Mouse (Mus musculus): ENCODE data around the gene Dio3.

The Dio3 gene

DNA sequence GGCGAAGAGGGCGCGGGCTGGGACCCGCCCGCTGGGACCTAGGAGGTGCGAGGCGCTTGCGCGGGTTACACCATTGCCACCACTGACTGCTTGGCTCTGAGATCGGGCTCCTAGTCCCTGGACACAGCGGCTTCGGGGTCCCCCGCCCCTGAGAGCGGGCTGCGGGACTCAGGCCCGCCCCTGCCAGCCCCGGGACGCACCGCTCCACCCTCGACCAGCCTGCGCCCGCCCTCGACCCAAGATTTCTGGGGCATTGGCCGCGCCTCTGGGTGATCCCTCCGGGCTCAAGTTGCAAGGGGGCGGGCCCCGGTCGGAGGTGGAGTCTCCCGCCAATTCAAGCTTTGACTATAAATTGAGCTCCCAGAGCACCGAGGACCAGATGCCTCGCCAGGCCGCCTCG, at the start of gene Dio3:
Gene Dio3, plus strand, starts transcription at position 216 of the 400 bp plus-strand sequence.
- no peak for DNase-seq

DNA sequence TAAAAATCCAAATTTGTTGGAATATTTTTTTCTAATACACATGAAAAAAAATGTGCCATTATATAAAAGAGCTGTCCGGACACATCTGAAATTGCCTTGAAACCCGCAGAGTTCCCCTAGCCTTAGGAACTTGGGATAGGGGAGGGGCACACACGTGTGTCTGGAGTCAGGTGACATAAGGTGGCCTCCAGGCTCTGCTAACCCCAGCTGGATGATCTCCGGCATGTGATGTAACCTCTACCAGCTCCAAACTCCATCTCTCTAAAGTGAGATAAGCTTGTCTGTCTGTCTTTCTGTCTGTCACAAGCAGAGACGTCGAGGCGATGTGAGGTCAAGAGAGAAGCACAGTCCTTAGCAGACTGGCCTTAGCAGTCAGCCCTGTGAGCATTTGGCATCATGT, 48.6 kb upstream of the Dio3 start:
- DNase-seq = no peak

DNA sequence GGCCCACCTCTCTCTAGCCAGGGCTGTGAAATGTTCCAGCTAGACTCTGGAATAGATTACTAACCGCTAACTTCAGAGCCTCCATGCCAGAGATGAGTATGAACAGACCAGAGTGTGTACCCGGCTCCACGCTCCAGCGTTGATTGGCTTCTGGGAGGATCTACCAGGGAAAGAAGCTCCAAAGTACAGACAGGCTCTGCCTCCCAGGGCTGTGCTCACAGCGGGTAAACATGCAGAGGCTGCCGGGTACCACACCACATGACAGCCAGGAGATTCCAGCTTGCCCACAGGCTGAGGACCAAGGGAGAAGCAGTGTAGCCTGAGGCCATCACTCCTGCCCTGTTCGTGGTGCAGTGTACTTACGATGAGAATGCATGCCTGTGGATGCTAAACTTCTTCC, 48.1 kb upstream of the Dio3 start:
- no peak for DNase-seq

DNA sequence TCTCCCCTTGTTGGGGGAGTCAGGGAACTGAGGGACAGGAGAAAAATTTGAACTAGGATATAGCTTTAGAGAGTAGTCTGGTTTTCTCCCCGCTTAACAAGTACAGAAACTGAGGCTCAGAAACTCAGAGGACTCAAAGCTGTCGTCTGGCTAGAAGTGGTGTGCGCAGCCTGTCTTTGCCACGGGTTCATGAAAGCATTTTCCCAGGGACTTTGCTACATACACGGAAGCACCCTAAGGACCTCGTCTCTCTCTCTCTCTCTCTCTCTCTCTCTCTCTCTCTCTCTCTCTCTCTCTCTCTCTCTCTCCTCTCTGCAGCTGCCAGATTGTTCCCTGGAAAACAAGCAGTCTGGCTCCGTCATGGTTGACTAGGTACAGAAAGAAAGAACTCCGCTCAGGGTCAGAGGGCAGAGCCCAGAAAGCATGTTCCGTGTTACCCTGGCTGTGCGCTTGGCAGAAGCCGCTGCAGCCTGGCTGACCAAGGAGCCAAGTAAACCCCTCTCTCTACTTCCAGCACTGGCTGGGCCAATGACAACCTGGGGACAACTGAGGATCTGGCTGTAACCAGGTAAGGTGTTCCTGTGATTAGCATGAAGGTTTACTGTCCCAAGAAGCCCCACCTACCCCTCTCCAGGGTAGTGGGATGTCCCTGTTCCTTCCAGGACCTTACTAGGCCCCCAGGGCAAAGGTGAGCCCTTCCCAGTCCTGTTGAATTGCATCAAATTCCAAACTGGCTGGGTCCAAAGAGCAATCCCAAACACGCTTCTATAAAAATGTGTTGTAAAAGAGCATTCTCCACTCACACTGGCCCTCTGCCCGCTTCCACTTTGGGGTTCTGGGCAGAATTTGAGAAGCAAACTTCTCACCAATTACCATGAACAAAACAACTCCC, 46.9 kb upstream of the Dio3 start:
- no peak for DNase-seq

DNA sequence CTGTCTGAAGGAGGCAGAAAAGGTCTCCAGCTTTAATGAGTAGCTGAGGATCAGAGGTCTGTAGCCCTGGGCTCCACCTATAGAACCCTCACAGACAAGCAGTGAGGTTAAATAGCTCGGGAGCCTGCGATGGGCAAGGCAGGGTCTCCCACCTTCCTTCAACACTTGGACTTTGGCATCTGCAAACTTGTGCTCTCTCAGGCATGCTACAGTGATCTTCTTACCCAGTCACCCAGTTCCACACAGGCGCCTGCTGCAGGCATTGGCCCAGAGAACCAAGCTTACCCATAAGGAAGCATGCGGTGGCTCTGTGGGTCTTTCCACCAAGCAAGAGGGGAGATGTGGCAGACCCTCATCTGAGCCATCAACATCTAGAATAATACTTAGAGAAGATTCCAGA, 43.0 kb upstream of the Dio3 start:
- DNase-seq = no peak

DNA sequence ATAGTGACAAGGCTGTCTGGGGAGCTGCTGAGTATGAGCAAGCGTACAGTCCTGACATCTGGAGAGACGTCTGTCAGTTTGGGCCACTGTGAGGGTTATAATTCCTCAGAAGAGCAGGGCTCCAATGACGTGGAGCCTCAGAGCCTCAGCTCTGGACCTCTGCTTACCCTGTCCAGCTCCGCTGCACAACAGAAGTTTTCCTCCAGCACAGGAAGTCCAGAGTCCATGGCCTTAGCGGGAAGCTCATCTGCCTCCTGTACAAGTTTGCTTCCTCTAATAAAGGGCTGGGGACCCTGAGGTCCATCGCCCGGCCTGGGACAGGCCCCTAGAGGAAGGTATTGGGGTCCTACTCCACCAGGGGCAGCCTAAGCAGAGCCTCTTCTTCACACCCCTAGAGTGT, 41.8 kb upstream of the Dio3 start:
- no peak for DNase-seq

DNA sequence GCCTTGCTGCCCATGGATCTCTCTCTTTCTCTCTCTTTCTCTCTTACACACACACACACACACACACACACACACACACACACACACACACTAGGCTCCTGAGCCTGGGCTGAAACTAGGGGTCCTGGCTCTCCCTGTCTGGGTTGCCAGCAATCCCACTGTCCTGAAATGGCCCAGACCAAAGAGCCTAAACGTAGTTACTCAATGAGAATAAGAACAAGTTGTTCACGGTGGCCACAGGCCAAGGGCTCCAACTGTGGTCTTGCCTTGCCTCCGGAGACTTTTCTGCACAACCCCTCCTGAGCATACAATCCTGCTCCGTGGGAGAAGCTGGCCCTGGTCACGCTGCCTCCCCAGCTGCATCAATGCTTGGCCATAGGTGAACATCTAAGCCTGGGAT, 39.5 kb upstream of the Dio3 start:
- no peak for DNase-seq

DNA sequence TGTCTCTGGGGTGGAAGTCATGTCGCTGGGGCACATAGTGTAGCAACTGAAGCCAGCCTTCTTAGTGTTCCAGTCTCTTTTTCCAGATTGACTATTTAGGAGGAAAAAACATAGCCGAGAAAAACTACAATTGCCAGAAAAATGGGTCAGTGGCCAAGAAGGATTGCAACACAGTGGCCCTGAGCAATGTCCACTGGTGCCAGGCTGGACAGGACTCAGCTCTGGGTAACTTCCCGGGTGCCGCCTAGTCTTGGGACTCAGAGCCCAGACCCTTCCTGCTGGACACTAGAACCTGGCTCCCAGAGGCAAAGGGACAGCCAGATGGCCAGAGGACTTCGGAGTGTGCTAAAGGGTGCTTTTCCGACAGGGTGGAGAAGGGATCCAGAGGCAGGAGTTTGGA, 34.3 kb upstream of the Dio3 start:
- DNase-seq = no peak

DNA sequence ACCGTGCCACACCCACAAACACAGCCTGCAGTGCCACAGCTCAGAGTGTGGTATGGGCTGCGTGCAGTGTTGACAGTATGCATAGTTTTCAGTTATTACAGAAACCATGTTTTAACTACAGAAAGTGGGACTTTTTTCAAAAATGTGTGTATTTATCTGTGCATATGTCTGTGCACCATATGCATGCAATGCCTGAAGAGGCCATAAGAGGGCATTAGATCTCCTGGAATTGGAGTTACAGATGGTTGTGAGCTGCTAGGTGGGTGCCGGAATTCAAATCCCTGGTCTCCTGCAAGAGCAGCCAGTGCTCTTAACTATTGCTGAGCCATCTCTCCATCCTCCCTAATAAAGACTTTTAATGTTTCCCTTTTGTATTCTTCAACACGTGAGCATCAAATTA, 33.4 kb upstream of the Dio3 start:
- DNase-seq = no peak

DNA sequence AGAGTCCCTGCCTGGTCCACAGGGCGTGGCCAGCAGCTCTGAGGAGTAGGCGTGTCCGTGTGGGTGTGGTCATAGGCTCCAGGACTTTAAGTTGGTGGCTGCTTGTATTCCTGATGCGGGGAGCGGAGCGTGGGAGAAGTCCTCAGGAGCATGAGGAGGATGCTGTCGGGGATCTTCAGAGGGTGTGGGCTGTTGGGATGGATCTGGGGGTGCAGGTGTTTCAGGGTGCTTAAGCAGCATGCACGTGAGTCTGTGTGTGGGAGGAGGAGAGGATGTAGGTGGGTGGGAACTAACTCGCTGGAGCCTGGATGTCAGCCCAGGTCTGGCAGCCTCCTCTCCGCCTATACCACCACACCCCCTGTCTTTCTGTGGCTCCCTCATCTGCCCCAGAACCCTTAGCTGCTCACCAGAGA, 26.7 kb upstream of the Dio3 start:
- DNase-seq = no peak

DNA sequence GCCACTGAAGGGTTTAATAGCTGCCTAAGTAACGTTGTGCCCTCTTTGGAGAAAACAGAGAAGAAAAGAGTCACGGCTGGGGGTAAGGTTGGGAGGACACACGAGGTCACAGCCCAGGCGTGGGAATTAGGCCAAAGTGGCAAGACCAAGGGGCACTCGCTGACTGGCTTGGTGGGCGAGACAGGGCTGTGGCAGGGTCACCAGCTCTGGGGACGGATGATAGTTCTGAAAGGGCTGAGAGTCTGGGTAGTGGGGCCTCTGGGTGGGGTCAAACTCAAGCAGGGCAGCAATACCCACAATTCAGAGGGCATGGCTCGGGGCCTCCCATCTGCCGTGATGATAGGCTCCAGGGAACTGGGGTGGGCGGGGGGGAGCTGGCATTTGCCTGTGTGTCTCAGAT, 23.1 kb upstream of the Dio3 start:
- DNase-seq = no peak

DNA sequence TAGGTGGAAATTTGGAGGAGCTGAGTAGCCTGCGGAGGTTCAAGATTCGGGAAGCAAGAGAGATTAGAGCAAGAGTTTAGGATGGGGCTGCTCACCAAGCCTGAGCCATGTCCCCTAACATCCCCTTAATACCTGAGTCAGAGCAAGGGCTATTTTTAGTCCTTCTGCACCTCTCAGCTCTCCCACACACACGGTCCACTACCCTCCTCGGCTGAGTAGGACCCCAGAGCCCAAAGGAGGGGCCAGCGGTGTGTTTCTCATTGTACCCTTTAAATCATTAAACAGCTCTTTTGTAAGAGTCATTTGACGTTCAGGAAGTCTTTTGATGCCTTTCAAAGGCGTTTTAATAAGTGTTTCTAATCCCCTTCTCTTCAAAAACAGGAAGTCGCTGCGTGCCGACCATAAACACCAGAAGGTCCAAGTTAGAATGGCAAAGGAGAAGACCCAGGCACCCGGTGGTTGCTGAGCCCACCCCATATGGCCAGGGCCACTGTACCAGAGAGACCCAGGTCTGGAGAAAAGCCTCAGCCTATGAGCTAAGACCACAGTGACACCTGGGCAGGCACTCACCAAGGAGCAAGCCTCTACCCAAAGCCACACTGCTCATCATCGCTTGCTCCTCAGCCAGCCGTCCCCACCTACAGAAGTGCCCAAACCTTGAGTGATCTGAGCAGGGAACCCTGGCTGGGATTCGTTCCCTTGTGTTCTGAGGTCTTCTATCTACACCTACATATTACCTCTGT, 22.2 kb upstream of the Dio3 start:
- no peak for DNase-seq

DNA sequence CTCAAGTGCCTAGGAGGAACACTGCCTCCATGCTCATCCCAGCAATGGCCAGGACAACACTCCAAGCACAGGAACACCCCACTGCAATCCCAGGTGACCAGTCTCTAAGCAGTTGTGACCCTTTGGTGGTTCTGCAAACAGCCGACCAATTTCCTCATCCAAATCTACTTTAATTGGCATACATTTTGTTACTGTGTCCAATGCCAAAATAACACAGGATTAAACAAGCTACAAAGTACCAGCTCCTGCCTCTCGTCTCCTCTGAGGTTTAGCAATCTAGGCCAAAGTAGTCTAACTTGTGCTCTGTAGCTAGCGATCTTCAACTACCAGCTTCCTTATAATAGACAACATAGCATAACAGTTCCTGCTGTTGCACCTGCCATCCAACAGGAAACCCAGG, 10.6 kb upstream of the Dio3 start:
- DNase-seq = no peak

DNA sequence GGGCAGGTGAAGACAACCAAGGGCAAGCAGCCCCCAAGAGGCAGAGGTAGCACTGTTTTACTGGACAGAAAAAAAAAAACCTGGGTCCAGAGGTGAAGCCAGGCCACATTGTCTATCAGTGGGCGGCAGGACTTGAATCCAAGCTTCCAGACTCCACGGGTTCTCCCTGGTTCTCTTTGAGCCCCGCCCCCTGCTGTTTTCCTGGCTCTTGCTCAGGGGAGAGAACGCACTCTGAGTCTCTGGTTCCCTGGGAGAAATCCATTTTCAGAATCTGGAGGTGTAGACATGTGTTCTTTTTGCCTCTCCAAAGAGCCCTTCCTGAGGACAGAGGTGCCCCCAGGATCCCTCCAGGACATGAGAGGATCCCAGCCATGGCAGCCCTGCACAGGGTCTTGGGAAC, 9.2 kb upstream of the Dio3 start:
- DNase-seq = no peak

DNA sequence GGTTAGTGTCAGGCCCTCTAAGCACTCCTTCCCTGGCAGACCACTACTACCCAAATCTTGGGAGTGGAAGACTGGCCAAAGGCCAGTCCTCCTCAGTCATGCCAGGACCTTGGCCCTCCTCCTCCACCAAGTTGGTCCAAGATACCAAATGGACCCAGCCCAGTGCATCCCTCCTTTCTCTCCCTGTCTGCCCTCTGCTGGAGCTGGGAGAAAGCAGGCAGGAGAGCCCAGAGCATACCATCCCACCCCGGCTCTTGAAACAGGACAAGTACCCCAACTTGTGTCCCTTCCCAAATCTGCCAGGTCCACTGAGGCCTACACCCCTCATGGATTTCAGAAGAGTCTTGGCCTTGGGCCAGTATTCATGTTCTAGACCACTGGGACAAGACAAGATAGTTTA, 2.8 kb upstream of the Dio3 start:
- no peak for DNase-seq

DNA sequence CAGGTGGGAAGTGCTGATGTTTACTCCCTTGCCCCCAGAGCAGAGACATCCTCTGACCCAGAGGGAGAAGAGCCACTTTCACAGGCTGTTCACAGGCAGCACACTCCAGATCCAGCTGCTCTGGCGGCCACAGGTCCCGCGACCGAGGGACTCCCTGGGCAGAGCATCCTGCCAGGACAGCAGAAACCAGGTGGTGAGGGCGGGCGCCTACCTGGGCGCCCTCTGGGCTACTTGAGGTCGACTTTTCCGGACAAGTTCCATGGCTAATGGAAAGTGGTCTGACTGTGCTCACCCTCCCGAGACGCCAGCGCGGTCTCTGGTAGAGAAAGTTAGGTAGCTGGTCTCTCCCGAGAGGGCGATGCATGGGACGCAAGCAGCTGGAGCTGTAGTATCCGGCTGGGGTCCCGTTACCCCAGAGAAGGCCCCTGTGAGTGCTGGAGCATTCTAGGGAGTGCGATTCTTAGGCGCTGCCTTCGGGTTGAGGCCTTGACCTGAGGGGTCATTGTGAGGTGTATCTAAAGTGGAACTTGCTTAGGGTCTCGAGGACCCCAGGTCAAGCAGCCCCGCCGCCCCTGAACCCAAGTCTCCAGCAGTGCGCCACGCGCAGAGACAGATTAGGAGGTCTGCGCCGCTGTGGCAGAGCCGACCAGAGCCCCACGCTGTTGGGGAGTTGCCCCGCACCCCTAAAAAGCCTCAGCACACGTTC, 1.5 kb upstream of the Dio3 start:
- no peak for DNase-seq

DNA sequence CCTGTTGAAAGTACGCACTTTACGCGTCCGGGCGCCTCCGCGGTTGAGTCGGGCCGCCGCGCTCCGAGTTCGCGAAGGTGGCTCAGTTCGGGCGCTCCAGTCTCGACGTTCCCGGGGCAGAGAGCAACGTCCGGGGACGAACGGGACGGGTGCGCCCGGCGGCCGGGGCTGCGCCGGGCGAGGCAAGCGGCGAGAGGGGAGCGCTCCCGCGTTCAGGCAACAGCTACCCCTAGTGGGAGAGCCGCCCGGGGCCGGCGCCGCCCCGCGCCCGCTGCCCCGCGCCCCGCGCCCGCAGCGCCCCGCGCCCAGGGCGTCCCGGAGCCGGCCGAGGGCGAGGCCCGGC, 932 bp upstream of the Dio3 start:
- no peak for DNase-seq

DNA sequence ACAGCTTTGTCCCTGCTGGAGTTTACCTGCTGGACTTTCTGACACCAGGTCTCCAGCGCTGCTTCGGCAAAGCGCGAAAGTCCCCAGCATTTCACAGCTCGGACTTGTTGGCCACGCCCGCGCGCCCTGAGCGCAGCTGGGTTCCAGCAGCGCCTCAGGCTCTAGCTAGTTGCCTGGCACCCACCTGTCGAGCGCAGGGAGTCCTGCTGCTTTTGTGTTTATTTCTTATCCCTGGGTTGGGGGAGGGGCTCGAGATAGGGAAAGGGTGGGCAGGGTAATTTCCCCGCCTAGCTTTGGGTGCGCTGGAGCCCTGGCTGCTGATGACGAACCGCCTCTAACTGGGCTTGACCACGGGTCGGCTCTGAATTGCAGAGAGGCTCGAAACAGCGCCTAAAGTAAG, 1.5 kb downstream of the Dio3 start:
- DNase-seq = no peak

DNA sequence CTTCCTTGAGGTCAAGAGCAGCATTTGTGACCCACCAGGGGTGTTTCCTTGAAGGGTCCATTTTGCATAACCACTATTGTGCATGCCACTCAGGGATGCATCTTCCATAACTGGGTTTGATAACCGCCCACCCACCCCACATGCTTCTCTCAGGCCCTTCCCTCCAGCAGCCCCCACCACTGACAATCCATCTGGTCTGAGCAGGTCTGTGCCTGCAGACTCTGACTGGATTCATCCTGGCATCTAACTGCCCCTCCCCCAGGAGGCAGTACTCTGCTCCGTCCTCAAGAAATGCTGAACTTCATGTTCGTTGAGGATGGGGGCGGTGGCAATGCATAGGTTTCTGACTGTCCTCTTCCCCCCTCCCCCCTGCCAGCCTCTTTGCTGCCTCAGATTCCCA, 4.9 kb downstream of the Dio3 start:
- no peak for DNase-seq

DNA sequence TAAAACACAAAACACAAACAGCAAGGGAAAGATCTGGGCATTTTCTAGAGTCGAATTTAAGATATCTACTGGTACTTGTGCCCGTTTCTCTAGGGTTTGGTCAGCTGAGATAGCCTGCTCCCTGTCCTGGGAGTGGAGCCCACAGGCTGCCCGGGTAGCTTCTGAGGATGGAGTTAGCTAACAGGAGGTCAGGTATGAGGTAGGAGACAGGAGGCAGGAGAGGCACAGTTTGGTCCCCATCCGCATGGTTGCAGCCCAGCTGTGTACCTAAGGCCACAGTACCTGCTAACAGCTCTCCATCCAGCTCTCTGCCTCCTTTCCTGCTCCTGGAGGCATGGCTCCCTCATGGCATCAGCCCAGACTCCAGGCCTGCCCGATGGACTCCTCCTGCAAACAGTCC, 13.9 kb downstream of the Dio3 start:
- no peak for DNase-seq

DNA sequence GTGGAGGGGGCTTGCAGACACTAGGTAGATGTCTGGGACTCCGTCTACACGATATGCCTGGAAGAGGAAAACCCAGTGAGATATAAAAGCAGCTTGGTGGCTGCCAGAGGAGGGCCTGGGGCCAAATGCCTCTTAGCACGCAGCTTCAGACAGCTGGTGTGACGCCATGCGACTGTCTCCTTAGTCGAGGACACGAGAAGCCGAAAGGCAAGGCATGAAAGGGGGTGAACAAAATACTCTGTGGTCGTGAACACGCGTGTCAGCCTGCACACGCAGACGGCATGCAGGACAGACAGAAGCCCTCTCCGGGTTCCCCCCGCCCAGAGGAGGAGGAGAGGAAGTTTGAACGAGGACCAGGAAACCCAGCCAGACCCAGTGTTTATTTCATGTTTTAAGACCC, 16.0 kb downstream of the Dio3 start:
- no peak for DNase-seq

DNA sequence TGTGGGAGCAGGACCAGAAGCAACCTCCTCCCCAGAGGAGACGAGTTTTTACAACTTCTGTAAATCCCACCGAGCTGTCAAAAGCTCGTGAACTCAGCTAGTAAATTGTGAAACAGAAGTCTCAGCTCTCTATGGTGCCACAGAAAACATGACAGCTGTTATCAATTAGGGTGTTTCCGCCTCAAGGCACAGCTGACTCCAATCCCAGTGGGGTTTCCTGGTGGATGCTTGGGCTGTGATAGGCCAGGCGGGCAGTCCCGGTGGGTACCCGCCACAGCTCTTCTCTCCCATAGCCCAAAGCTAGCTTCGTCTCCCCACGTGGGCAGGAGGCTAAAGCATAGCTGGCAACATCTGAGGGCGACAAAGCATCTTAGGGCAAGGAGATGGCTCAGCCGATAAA, 19.8 kb downstream of the Dio3 start:
- no peak for DNase-seq

DNA sequence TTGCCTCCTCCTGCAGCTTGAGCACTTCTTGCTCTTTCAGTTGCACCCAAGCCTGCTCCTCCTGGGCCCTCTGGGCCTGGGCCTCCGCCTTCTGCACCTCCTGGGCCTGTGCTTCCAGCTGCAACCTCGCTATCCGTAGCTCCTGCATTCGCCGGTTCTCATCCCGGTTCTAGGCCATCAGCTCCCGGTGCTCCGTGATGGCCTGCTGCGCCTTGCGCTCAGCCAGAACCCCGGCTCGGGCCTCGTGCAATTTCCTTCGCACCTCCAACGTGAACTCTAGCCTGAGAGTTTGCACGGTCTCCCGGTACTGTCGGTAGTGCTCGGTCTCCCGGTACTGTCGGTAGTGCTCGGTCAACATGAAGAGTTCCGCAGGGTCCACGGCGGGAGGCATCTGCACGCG, 40.8 kb downstream of the Dio3 start:
- DNase-seq = no peak

Measured in thymus, adult 18-20 months (tissue).